Mouse (Mus musculus) cerebellum, adult 18-20 months (tissue): Measurements from ENCODE around the gene Olfr1101.

ENCODE experiments used
- DNase-seq, 2 experiments: peaks; one replicate each; pipeline ENCODE4 v3.0.0; 2021

Gene Olfr1101

DNA sequence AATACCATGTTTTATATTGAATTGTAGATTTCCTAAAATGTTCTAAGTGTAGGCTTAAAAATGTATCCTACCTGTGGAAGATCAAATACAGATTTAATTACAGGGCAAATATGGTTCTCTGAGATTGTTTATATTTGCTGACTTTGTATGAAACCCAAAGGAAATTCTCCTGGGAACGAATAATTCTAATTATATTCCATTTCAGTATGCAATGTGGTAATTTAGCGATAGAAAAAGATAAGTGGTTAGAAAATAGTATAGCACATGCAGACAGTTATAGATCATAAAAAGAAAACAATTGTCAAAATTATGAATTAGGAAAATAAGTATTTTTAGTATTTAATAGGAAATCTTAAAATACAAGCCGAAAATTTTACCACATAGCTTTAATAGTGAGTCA, at the start of gene Olfr1101:
Gene Olfr1101, minus strand, starts transcription at position 101 of the 400 bp plus-strand sequence.
- DNase-seq = no peak

DNA sequence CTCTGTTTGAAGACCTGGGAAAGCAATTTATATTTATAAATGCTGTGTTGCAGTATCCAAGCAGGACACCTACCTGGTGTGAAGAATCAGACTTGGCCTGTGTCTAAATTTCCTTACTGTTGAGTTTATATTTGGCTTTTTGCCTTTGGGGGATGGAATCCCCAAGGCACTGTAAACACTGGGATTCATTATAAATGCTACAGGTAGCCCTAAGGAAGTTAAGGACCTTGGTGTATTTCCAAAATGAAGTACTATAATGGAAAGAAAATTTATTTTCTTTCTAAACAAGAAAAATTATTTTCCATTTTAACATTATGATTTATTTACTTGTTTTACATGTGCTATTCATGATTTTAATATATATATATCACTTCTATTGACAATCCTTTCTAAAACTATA, 45.4 kb upstream of the Olfr1101 start, which contains the start of gene Olfr1105:
Gene Olfr1105, minus strand, starts transcription at position 101 of the 400 bp plus-strand sequence.
- DNase-seq = no peak

DNA sequence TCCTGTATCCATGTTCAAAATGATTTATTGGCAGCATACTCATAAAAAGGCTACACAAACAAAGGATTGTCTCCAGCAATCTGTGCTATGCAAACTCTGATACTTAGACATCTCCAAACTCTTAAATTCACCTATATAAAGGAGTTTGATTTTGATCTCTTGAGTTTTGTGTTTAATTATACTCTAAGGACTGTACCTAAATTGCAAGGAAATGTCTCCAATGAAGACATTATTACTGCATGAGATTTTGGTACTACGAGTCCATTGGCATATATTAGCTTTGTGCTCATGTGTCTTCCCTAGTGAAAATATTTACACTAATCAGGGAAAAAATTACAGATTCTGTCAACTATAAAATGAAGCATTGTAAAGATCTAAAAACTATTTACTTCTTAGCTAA, 36.0 kb upstream of the Olfr1101 start, which contains the start of gene Olfr1104:
Gene Olfr1104, minus strand, starts transcription at position 101 of the 400 bp plus-strand sequence.
- no peak for DNase-seq

DNA sequence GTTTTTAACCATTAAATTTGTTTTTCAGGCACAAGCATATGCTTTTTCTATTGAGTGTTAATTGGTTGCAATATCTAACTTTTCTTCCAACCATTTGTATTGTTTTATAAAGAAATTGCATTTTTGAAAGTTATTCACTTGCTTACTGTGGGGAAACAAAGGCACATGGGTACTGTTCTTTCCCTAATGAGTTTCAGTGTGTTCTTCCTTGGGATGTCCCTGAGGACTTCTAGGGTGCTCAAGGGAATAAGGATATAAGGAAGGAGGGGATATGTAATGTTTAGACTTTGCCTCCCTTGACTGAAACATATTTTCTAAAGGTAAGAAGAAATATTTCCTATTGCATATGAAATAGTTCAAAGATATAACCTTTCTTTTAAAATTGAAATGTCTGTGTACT, 7.1 kb upstream of the Olfr1101 start, which contains the start of gene Olfr1102:
Gene Olfr1102, plus strand, starts transcription at position 301 of the 400 bp plus-strand sequence.
- no peak for DNase-seq

DNA sequence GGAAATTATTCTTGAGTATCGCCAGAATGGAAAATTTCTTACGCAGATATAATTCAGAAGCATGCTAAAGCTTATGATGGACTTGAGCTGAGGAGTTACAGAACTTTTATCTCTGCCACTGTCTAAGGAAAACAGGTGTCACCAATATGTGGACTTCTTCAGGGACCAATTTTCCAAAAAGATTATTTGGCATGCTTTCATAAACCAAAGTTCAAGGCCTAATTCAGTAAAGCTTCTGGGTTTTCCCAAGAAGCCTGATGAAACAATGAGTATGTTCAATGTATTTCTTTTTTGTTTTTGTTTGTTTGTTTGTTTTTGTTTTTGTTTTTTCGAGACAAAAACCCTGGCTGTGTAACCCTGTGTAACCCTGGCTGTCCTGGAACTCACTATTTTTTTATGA, 11.2 kb downstream of the Olfr1101 start, which contains the start of gene Olfr1100:
Gene Olfr1100, minus strand, starts transcription at position 101 of the 400 bp plus-strand sequence.
- DNase-seq = no peak

DNA sequence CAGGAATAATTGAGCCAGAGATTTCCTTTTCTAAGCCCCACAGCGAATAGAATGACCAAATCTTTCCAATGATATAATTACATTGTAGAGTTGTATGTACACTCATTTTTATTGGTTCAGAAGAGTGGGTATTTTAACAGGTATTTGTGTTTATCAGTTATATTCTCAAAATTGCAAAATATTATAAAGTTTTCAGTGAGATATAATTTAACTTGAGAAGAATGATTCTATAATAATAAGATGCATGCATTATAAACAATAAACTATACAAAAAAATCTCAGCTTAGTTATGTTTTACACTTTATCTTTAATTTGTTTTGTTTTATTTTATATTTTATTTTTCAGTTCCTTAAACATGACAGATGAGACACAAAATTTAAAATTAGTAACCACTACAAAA, 30.4 kb downstream of the Olfr1101 start, which contains the start of gene Olfr1099:
Gene Olfr1099, minus strand, starts transcription at position 101 of the 400 bp plus-strand sequence.
- DNase-seq = no peak
